Mouse (Mus musculus) heart, embryonic 13.5 days (tissue): ENCODE results near the gene Mgat3. TPM values are rescaled to one million over a fixed set of nuclear protein-coding genes. Genes with fewer than 3 reads are reported as not detected.

Experiments
- ATAC-seq: fragments of 200-750 bp; cut with Nextera tagmentation; 2 replicates; pipeline ENCODE4 v1.8.0; 2017; ENCODE audit warnings: moderate TSS enrichment; ENCODE audit not compliant: insufficient number of reproducible peaks, low FRiP score, low TSS enrichment; ENCODE audit errors: extremely low read depth
- H3K27ac ChIP-seq: fragments of 300-500 bp; sonication (generic); replicated peaks from 2 replicates; pipeline ENCODE4 v1.5.1; 2015; ENCODE audit warnings: moderate library complexity, mild to moderate bottlenecking, inconsistent platforms
- H3K27me3 ChIP-seq: fragments of 300-500 bp; sonication (generic); replicated peaks from 2 replicates; pipeline ENCODE4 v1.6.1; 2015; ENCODE audit warnings: mild to moderate bottlenecking, inconsistent platforms
- H3K36me3 ChIP-seq: fragments of 300-500 bp; sonication (generic); 2 replicates; pipeline ENCODE4 v1.6.1; 2015; ENCODE audit warnings: mild to moderate bottlenecking, inconsistent platforms
- H3K4me1 ChIP-seq: fragments of 300-500 bp; sonication (generic); 2 replicates; pipeline ENCODE4 v1.6.1; 2015; ENCODE audit warnings: inconsistent platforms
- H3K4me2 ChIP-seq: fragments of 300-500 bp; sonication (generic); 2 replicates; pipeline ENCODE4 v1.6.1; 2015; ENCODE audit warnings: inconsistent platforms, mild to moderate bottlenecking, moderate library complexity
- H3K4me3 ChIP-seq: fragments of 300-500 bp; sonication (generic); 2 replicates; pipeline ENCODE4 v1.5.1; 2015; ENCODE audit warnings: moderate library complexity, mild to moderate bottlenecking, inconsistent platforms
- H3K9ac ChIP-seq: fragments of 300-500 bp; sonication (generic); 2 replicates; pipeline ENCODE4 v1.6.1; 2015; ENCODE audit warnings: inconsistent platforms, mild to moderate bottlenecking, moderate library complexity
- H3K9me3 ChIP-seq: fragments of 300-500 bp; sonication (generic); 2 replicates; pipeline ENCODE4 v1.6.1; 2016; ENCODE audit warnings: inconsistent platforms
- WGBS: fragments of 180-500 bp; shearing (Covaris S2); methylation state at CpG from one replicate; pipeline ENCODE4 v1.1.7; 2015; ENCODE audit warnings: mixed read lengths; 5-methylcytosine and 5-hydroxymethylcytosine counted together
- polyA plus RNA-seq: library from polyadenylated mRNA; unstranded; fragments of >200 nt; fragmentation: Nextera tagmentation; extraction: Ambion mirVana; gene quantifications from 2 replicates; pipeline ENCODE4 v1.2.1, GENCODE M21; 2015

Mgat3 gene
- 1.2 and 1.3 TPM in 2 replicates for polyA plus RNA-seq

DNA sequence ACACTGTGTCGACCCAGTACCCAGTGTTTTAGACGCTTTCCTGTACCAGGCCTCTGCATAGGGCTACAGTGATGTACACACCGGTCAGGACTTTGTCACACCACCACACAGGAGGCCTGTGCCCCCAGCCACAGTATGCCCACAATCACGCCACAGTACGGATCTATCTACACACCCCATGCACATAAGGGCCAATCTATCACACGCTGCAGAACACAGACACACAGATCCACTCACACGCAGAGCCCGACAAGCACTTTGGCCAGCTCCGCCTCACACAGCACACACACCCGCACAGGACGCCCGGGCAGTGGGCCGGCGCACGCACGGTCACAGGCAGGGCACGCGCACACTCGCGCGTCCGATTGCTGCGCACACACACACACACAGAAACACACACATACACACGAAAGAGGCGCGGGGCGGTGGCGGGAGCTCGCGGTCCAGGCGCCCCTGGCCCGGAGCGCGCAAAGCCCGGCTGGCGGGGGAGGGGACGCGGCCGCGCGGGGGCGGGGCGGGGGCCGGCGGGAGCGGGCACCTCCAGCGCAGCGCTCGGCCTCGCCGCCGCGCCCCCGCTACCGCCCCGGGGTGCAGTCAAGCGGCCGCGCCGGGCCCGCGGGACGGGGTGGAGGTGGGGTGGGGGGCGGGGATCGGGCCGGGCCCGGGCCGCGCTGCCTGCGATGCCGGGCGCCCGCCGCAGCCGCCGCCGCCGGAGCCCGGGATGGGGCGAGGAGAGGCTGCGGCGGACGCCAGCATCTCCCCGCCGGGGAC, at the start of gene Mgat3:
TSS of gene Mgat3 (plus strand) at position 721 of the 771 bp plus-strand sequence.
- Histone ChIP-seq H3K27ac (peak within 1 kb of the TSS; percentile 32), H3K27me3 (peaks cover 58% of the 10 kb centered on the region), H3K4me3 (peak within 1 kb of the TSS; percentile 79), H3K4me1 (peaks cover 38% of the 10 kb centered on the region), H3K9me3 (no peaks in the 10 kb centered on the region), H3K36me3 (no peaks in the 10 kb centered on the region), H3K9ac (peak within 1 kb of the TSS; percentile 88), H3K4me2 (peak within 1 kb of the TSS; percentile 99)
- ATAC-seq, result peak; percentile 21
- 5% methylated on average over 60 of the region's 85 CpGs for WGBS

DNA sequence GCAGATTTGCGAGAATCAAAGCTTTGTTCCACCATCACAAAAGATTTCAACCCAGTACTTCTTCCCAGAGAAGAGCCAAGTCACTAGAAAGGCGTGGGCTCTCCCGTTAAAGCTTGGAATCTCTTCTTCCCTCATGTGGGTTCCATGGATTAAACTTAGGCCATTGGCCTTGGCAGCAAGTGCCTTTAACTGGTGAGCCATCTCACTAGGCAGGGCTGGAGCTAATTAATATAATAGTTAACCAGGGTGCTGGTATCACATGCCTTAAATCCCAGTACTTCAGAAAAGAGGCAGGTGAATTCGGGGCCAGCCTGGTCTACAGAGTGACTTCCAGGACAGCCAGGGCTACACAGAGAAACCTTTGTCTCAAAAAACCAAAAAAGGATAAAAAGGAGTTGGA, 48.9 kb upstream of the Mgat3 start:
- H3K4me3 ChIP-seq, result no peak overlapping the region
- peaks cover 2% of the 10 kb centered on the region; the same call in 1 of the 2 replicates for H3K4me1 ChIP-seq
- no peak overlapping the region for H3K4me2 ChIP-seq
- 75% methylated on average over 4 of the region's 4 CpGs for WGBS
- no peaks in the 10 kb centered on the region for H3K36me3 ChIP-seq
- no peak for ATAC-seq
- H3K9ac ChIP-seq, result no peak overlapping the region
- no peaks in the 10 kb centered on the region for H3K9me3 ChIP-seq
- H3K27ac ChIP-seq, result no peak overlapping the region
- no peaks in the 10 kb centered on the region for H3K27me3 ChIP-seq

DNA sequence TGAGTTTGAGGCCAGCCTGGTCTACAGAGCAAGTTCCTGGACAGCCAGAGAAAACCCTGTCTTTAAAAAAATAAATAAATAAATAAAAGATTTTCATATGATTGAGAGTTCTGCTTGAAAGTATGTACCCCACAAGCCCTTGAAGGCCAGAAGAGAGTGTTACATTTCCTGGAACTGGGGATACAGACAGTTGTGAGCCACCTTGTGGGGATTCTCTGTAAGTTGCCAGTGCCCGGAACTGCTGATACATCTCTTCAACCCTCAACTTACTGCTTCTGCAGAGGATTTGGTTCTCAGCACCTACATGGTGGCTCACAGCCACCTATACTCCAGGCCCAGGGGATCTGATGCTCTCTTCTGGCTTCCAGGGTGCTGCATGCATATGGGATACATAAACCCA, 46.3 kb upstream of the Mgat3 start:
- Histone ChIP-seq H3K27me3 (no peaks in the 10 kb centered on the region), H3K4me3 (no peak overlapping the region), H3K9ac (no peak overlapping the region), H3K9me3 (no peaks in the 10 kb centered on the region), H3K4me1 (peaks cover 2% of the 10 kb centered on the region; the same call in 1 of the 2 replicates), H3K36me3 (no peaks in the 10 kb centered on the region), H3K4me2 (no peak overlapping the region), H3K27ac (no peak overlapping the region)
- 35% methylated on average over 1 of the region's 1 CpGs for WGBS
- ATAC-seq, result no peak

DNA sequence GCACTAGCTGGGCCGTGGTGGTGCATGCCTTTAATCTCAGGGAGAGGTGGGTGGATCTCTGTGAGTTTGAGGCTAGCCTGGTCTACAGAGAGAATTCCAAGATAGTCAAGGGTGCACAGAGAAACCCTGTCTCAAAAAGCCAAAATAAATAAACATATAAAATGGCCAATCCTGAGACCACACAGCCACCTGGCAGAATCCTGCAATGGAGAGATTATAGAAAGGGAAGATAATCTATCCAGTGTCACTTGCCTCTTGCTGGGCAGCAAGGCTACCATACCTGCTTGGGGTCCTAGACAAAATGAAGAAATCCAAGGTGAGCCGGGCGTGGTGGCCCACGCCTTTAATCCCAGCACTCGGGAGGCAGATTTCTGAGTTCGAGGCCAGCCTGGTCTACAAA, 43.5 kb upstream of the Mgat3 start:
- ATAC-seq, result no peak
- Histone ChIP-seq H3K4me1 (peaks cover 21% of the 10 kb centered on the region), H3K36me3 (no peaks in the 10 kb centered on the region), H3K4me2 (no peak overlapping the region), H3K9me3 (no peaks in the 10 kb centered on the region), H3K27me3 (no peaks in the 10 kb centered on the region), H3K9ac (no peak overlapping the region), H3K27ac (no peak overlapping the region), H3K4me3 (no peak overlapping the region)
- 83% methylated on average over 6 of the region's 6 CpGs for WGBS

DNA sequence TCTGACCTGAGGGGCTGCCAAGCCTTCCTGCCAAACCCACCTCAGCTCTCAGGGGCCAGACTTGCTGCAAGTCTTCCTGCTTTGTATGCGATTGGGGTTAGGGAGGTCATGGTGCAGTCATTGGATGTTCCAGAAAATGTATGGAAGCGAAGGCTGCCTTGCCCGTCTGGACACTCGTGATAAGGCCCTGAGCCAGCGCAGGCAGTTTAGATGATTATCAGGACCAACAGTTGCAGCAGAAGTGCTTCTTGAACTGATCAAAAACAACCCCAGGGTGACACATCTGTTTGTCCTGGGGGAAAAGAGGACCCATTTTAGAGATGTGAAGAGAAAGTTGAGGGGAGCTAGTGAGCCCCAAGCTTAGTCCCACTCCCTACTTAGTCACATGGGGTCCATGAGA, 42.8 kb upstream of the Mgat3 start:
- Histone ChIP-seq H3K27ac (no peak overlapping the region), H3K4me1 (peaks cover 28% of the 10 kb centered on the region), H3K9me3 (no peaks in the 10 kb centered on the region), H3K36me3 (no peaks in the 10 kb centered on the region), H3K4me3 (no peak overlapping the region), H3K27me3 (no peaks in the 10 kb centered on the region), H3K9ac (no peak overlapping the region), H3K4me2 (peak overlapping the region; percentile 11; the same call in 1 of the 2 replicates)
- WGBS, result 52% methylated on average over 5 of the region's 5 CpGs
- no peak for ATAC-seq

DNA sequence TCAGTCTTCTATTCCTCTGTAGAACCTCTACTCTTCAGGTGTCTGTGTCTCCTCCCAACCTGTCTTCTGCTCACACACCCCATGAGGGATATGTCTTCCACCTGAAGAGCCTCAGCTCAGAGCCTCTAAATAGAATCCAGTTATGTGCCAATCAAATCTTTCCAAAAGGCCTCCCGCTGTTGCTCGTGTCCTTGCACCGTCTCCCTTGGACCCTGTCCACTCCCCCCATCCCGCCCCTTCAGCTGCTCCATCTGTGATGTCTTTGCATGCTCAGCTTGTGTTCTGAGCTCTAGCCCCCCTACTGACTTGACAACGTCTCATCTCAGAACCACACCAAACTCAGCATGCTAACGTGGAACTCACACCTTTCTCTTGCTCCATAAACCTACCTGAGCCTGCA, 42.1 kb upstream of the Mgat3 start:
- no peaks in the 10 kb centered on the region for H3K9me3 ChIP-seq
- 65% methylated on average over 6 of the region's 6 CpGs for WGBS
- ATAC-seq, result no peak
- no peak overlapping the region for H3K27ac ChIP-seq
- no peaks in the 10 kb centered on the region for H3K27me3 ChIP-seq
- peaks cover 35% of the 10 kb centered on the region for H3K4me1 ChIP-seq
- H3K36me3 ChIP-seq, result peaks cover 2% of the 10 kb centered on the region; the same call in 1 of the 2 replicates
- no peak overlapping the region for H3K4me3 ChIP-seq
- no peak overlapping the region for H3K9ac ChIP-seq
- H3K4me2 ChIP-seq, result no peak overlapping the region

DNA sequence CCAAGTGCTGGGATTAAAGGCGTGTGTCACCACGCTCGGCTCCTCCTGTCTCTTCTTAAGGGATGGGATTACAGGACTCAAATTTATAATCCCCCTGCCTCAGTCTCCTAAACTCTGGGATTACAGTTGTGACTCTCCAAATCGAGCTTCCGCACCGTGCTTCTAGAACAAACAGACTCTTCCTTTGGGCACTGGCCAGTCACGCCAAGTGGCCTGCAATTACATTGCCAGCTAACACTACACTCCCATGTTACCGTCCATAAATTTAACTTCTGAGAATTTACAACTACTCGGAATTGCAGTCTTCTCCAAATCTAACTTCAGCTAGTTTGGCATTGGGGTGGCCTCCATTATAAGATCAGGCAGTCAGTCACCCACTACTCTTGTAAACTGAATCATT, 41.1 kb upstream of the Mgat3 start:
- Histone ChIP-seq H3K36me3 (peaks cover 11% of the 10 kb centered on the region), H3K27ac (peak overlapping the region; percentile 100), H3K4me2 (peak overlapping the region; percentile 98), H3K4me3 (peak overlapping the region; percentile 80), H3K4me1 (peaks cover 42% of the 10 kb centered on the region), H3K9ac (peak overlapping the region; percentile 94), H3K9me3 (no peaks in the 10 kb centered on the region), H3K27me3 (no peaks in the 10 kb centered on the region)
- WGBS, result 80% methylated on average over 9 of the region's 9 CpGs
- no peak for ATAC-seq

DNA sequence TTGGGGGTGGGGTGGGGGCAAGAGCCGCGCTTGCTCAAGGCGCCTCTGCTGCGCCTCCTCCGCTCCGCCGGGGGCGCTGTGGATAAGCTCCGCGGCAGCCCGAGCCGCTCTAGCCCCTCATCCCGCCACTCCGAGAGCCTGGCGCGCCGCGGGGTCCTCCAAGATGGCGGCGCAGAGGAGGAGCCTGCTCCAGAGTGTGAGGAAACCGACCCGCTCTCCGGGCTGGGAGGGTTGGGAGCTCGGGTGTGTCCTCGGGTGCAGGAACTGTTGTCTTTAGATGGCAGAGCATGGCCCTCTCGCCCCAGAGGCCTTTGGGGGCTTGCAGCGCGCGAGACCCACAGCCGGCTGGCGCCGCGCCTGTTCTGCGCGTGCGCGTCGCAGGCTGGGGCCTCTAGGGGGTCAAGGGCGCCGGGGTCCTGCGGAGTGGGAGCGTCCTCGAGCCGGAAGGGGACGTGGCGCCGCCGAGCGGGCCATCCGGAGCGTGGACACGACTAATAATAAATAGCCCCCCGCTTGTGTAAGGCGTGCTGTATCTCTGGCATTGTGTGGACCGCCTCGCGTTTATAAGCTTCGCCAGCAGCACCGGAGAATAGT, 40.4 kb upstream of the Mgat3 start, which contains the start of gene Tab1:
TSS of gene Tab1 (plus strand) at position 135 of the 594 bp plus-strand sequence.
- H3K36me3 ChIP-seq, result peaks cover 12% of the 10 kb centered on the region
- H3K27ac ChIP-seq, result peak within 1 kb of the TSS; percentile 100
- peak within 1 kb of the TSS; percentile 94 for H3K9ac ChIP-seq
- peak within 1 kb of the TSS; percentile 80 for H3K4me3 ChIP-seq
- H3K4me2 ChIP-seq, result peak within 1 kb of the TSS; percentile 98
- peaks cover 48% of the 10 kb centered on the region for H3K4me1 ChIP-seq
- H3K27me3 ChIP-seq, result no peaks in the 10 kb centered on the region
- no peaks in the 10 kb centered on the region for H3K9me3 ChIP-seq
- ATAC-seq, result peak; percentile 85
- WGBS, result under 1% methylated on average over 57 of the region's 59 CpGs

DNA sequence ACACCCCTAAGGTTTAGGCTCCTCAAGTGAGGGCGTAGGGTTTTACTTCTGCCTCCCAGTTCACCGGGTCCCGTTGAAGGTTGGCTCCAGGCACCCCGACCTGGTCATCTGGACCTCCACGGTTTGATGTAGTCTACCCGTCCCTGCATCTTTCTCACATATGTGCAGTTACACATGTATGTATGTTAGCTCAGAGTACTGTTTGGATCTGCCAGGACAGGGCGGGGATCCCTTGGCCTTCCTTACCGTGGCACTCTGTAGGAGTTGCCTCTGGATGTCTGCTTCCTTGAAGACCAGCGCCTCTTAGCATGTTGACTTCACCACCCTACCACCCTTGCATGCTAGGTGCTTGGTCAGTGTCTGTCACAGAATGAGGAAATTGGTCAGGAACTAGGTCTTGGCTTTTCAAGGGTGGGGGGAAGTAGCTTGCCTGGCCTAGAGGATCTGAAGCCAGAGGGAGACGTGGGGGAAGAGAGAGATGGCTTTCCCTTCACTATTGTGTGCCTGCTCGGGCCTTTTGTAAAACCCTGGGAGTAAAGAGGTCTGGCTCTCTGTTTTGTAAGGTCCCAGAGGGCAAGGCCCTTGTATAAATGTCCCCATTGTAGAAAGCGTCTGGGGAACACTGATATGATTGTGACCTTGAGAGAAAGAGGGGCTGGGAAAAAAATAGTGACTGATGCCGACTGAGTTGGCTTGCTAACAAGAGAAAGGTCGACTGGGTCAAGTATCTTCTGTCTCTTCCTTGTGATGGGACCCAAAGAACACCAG, 39.7 kb upstream of the Mgat3 start:
- Histone ChIP-seq H3K27me3 (no peaks in the 10 kb centered on the region), H3K36me3 (peaks cover 12% of the 10 kb centered on the region), H3K4me3 (peak overlapping the region; percentile 80), H3K9ac (peak overlapping the region; percentile 94), H3K4me2 (peak overlapping the region; percentile 98), H3K27ac (peak overlapping the region; percentile 100), H3K9me3 (no peaks in the 10 kb centered on the region), H3K4me1 (peaks cover 56% of the 10 kb centered on the region)
- peak; percentile 26 for ATAC-seq
- 8% methylated on average over 14 of the region's 14 CpGs for WGBS

DNA sequence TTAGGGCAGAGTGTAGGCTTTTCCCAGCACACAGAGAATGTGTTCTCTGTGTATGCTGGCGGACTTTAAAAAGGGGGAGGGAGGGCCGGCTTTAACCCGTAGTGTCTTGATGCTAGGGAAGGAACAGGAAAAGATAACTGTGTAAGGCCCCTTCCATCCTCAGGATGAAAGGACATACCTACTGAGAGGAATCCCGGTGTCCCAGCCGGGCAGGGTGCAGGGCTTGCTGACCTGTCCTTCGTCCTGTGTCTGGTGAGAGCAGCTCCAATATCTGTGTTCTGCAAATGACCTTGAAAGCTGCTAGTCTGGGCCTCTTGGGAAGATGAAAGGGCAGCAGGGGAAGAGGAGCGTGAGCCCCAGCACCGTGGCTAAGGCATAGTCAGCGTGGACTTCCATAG, 39.1 kb upstream of the Mgat3 start:
- Histone ChIP-seq H3K4me2 (peak overlapping the region; percentile 98), H3K27ac (peak overlapping the region; percentile 100), H3K9ac (peak overlapping the region; percentile 94), H3K9me3 (no peaks in the 10 kb centered on the region), H3K4me1 (peaks cover 59% of the 10 kb centered on the region), H3K27me3 (no peaks in the 10 kb centered on the region), H3K4me3 (peak overlapping the region; percentile 80), H3K36me3 (peaks cover 12% of the 10 kb centered on the region)
- ATAC-seq, result no peak
- WGBS, result 21% methylated on average over 9 of the region's 9 CpGs

DNA sequence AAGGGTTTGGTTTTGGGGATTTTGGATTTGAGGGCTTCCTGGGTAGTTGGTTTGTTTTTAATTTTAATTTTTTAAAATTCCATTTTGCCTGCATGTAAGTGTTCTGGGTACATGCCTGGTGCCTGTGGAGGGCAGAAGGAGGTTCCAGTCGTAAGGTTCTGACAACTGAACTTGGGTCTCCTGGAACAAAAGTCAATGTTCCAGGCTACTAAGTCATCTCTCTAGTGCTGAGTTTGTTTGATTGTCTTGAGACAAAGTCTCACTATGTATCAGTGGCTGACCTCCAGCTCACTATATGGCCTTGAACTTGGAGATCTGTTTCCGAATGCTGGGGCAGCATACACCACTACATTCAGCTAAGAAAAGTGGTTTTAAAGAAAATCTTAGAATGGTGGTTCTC, 38.0 kb upstream of the Mgat3 start:
- Histone ChIP-seq H3K36me3 (peaks cover 16% of the 10 kb centered on the region), H3K27ac (peak overlapping the region; percentile 24; the same call in 1 of the 2 replicates), H3K9me3 (no peaks in the 10 kb centered on the region), H3K4me3 (no peak overlapping the region), H3K9ac (0 out of 2 replicates have a peak overlapping the region, but pooled peaks have one; percentile 94), H3K4me1 (peaks cover 62% of the 10 kb centered on the region), H3K27me3 (no peaks in the 10 kb centered on the region), H3K4me2 (no peak overlapping the region)
- 84% methylated on average over 2 of the region's 2 CpGs for WGBS
- no peak for ATAC-seq
